Comparison of ENCODE assay signal across 12 mouse cellular contexts in genomic region chr4:132944776-132945175, GRCm38 (mm10). TPM values are rescaled to one million over a fixed set of nuclear protein-coding genes. Genes with fewer than 3 reads are reported as not detected.
DNase-seq lines count a peak whose midpoint lies in the region; ATAC-seq lines count a peak whose summit lies in the region.
"Had no signal": no experiment of that assay in that cellular context is flagged by ENCODE, and none has a peak within 500 bp of the region (broad histone marks: within the 10 kb centered on the region; RNA-seq: fewer than 3 reads in every experiment).

No protein-coding gene starts in this region.

- peak overlapping the region; percentile 39 for H3K27ac ChIP-seq in kidney, embryonic 15.5 days
- H3K27ac ChIP-seq in forebrain, embryonic 15.5 days (replicated peaks): no peak overlapping the region
- H3K27ac ChIP-seq: embryonic facial prominence, embryonic 15.5 days; hindbrain, embryonic 13.5 days; kidney, postnatal 0 days; left cerebral cortex, adult 2 months had no signal

- WGBS in kidney, embryonic 15.5 days: 64% methylated on average over 4 of the region's 4 CpGs
- WGBS in forebrain, embryonic 15.5 days: 83% methylated on average over 4 of the region's 4 CpGs

- no peak for ATAC-seq in kidney, embryonic 15.5 days (replicated peaks; ENCODE audit: low FRiP score)
- no peak for ATAC-seq in forebrain, embryonic 15.5 days (replicated peaks)
- ATAC-seq in megakaryocyte-erythroid progenitor cell, adult 5-6 weeks (replicated peaks; ENCODE audit: low FRiP score, low TSS enrichment, poor library complexity, severe bottlenecking): no peak

- H3K4me3 ChIP-seq in kidney, embryonic 15.5 days (replicated peaks): no peak overlapping the region
- H3K4me3 ChIP-seq in forebrain, embryonic 15.5 days: no peak overlapping the region
- H3K4me3 ChIP-seq: embryonic facial prominence, embryonic 15.5 days; hindbrain, embryonic 13.5 days; left cerebral cortex, adult 2 months had no signal

- H3K4me2 ChIP-seq in kidney, embryonic 15.5 days: no peak overlapping the region
- no peak overlapping the region for H3K4me2 ChIP-seq in forebrain, embryonic 15.5 days (replicated peaks)
- H3K4me2 ChIP-seq: hindbrain, embryonic 13.5 days had no signal

- H3K36me3 ChIP-seq in kidney, embryonic 15.5 days: no peaks in the 10 kb centered on the region
- H3K36me3 ChIP-seq in forebrain, embryonic 15.5 days: no peaks in the 10 kb centered on the region
- H3K36me3 ChIP-seq: embryonic facial prominence, embryonic 15.5 days; hindbrain, embryonic 13.5 days had no signal

- no peak overlapping the region for H3K9ac ChIP-seq in kidney, embryonic 15.5 days
- H3K9ac ChIP-seq in forebrain, embryonic 15.5 days (replicated peaks): no peak overlapping the region
- H3K9ac ChIP-seq: embryonic facial prominence, embryonic 15.5 days; hindbrain, embryonic 13.5 days had no signal

- peak; percentile 63 for DNase-seq in adrenal gland, postnatal 10 days
- no peak for DNase-seq in adrenal gland, adult 8-10 months
- no peak for DNase-seq in kidney, adult 11 months
- DNase-seq in 3T3-L1 (ENCODE audit: low read depth, low spot score): peak; percentile 41
- DNase-seq in fat pad, adult 2 months (ENCODE audit: extremely low read depth, low read depth, low spot score): peak; percentile 62

- H3K27me3 ChIP-seq in kidney, embryonic 15.5 days: 0 out of 2 replicates have a peak, but pooled peaks cover 7% of the 10 kb centered on the region
- no peaks in the 10 kb centered on the region for H3K27me3 ChIP-seq in forebrain, embryonic 15.5 days
- H3K27me3 ChIP-seq: embryonic facial prominence, embryonic 15.5 days had no signal

- H3K9me3 ChIP-seq in kidney, embryonic 15.5 days (replicated peaks): no peaks in the 10 kb centered on the region
- no peaks in the 10 kb centered on the region for H3K9me3 ChIP-seq in forebrain, embryonic 15.5 days
- H3K9me3 ChIP-seq: embryonic facial prominence, embryonic 15.5 days; hindbrain, embryonic 13.5 days had no signal

- peaks cover 26% of the 10 kb centered on the region for H3K4me1 ChIP-seq in kidney, embryonic 15.5 days
- peaks cover 13% of the 10 kb centered on the region for H3K4me1 ChIP-seq in forebrain, embryonic 15.5 days

RNA-seq across cellular contexts. Expression of gene Fam76a, which starts 22.4 kb away (rescaled TPM):
- 10 to 100 TPM; 36.9 to 37.0 TPM for total RNA-seq in adrenal gland, postnatal 10 days (2021)
- 10 to 100 TPM; 30.0 to 55.3 (median 45.3) TPM for total RNA-seq in adrenal gland, adult 8-10 months (2022)
- polyA plus RNA-seq in kidney, embryonic 15.5 days (2015; fragmentation: Nextera tagmentation; extraction: Ambion mirVana): 35.1 and 35.8 TPM in 2 replicates
- 51.2 and 52.4 TPM in 2 replicates for polyA plus RNA-seq in forebrain, embryonic 15.5 days (2015; fragmentation: Nextera tagmentation; extraction: Ambion mirVana)
- total RNA-seq in megakaryocyte-erythroid progenitor cell, adult 5-6 weeks (2014; fragmentation: Nextera tagmentation): 20.0 and 23.9 TPM in 2 replicates
- 23.2 and 26.7 TPM in 2 replicates for total RNA-seq in megakaryocyte-erythroid progenitor cell, adult 5-6 weeks (2017)

RNA-seq across cellular contexts. Expression of gene Fgr, which starts 29.1 kb away (rescaled TPM):
- total RNA-seq in adrenal gland, postnatal 10 days (2021): 1 to 10 TPM; 1.3 to 1.6 TPM
- under 1 TPM; 0.42 to 0.92 (median 0.64) TPM for total RNA-seq in adrenal gland, adult 8-10 months (2022)
- polyA plus RNA-seq in kidney, embryonic 15.5 days (2015; fragmentation: Nextera tagmentation; extraction: Ambion mirVana): 0.63 and 0.81 TPM in 2 replicates
- 0.06 TPM in 1 of 2 replicates, not detected in the other for polyA plus RNA-seq in forebrain, embryonic 15.5 days (2015; fragmentation: Nextera tagmentation; extraction: Ambion mirVana)
- total RNA-seq in megakaryocyte-erythroid progenitor cell, adult 5-6 weeks (2014; fragmentation: Nextera tagmentation): 2.8 TPM in 1 of 2 replicates, not detected in the other
- 0.30 and 0.33 TPM in 2 replicates for total RNA-seq in megakaryocyte-erythroid progenitor cell, adult 5-6 weeks (2017)
- polyA plus RNA-seq: hindbrain, embryonic 13.5 days had no signal

Comparison
In these comparisons a context has a peak if more than half of its experiments do, and no peak if none do; other contexts are left out.
1. DNase-seq: peak in adrenal gland, postnatal 10 days (single experiment), 3T3-L1 (single experiment) and fat pad, adult 2 months (single experiment); none in adrenal gland, adult 8-10 months (single experiment) and kidney, adult 11 months (single experiment).